Mouse (Mus musculus) natural killer cell, adult 2 months (primary cell): ENCODE results near the gene Ston2.

Experiments
- DNase-seq, 2 experiments: peaks; one replicate each; pipeline ENCODE4 v3.0.0; 2022; ENCODE audit warnings: low spot score in 2 of 2

The Ston2 gene

GRCm38 (mm10) chr12:91787959-91788437 lies at the start of gene Ston2:
TSS of gene Ston2 (minus strand) at chr12:91788387.
- no peak for DNase-seq

DNA sequence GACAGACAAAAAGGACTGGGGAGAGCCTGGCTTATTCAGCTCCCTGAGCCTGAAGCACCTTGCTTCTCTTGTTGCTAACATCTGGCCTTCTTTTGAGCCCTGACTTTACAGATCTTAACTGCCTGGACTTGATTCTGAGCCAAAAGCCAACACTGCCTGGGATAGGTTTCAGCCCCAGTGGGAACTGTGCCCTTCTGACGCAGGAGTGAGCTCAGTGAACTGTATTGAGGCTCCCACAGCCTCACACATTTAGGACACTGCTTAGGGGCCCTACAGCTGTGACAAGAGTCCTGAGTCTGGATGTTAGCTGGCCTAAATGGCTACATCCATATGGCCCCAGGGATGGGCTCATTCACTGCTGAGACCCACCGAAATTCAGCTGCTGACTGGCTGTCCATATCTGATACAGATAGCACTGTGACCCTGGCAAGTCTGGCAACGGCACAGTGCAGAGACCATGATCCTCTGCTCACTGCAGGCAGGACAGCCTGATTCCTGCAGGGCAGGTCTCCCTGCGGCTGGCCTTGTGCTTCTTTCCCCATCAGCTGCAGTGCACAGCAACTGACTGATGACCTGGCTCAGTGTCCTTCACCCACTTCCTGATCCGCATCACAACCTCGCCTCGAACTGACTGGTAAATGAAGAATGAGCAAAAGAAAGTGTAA lies 49.3 kb upstream of the Ston2 start:
- no peak for DNase-seq

DNA sequence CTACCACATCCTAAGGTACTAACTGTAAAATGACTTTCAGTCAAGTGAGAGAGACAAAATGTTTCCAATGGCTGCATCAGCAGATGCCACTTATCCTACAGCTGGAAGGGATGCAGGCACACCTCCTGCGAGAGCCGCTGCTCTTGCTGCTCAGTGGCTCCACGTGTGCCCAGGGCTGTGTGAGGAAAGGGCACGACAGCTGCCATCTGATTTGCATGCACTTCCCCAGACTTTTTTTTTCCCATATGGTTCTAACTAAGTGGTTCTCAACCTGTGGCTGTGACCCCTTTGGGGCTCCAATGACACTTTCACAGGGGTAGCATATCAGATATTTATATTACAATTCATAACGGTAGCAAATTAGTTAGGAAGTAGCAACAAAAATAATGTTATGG lies 45.7 kb upstream of the Ston2 start:
- no peak for DNase-seq

DNA sequence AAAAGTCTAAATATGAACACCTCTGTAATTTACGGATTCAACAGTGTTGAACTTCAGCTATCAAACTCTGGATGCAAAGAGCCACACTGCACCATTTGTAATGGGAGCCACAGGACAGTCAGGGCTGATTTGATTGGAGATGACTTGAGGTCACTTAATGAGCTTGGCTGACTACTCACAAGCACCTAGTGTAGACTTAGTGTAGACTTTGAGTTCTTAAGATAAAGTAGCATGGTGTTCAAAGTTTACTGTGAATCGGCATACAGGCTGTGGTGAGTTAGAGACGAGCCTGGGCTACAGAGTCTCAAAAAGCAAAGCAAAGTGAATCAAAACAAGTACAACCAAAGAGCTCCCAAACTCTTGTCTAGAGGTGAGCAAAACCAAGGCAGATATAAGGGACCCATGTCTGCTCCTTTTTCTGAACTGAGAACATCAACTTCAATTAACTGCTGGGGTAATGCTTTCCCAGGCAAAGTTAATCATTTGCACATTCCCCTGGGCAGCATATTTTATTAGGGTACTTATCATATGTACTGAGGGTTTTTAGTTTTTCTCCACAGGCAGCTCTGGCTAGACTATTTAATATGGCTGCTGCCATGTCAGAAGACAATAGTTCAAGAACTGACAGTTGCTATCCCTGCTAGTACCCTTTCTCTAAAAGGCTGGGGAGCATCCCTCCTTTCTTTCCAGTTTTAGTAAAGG lies 45.2 kb upstream of the Ston2 start:
- no peak for DNase-seq

GRCm38 (mm10) chr12:91831410-91831809 lies 43.2 kb upstream of the Ston2 start:
- no peak for DNase-seq

DNA sequence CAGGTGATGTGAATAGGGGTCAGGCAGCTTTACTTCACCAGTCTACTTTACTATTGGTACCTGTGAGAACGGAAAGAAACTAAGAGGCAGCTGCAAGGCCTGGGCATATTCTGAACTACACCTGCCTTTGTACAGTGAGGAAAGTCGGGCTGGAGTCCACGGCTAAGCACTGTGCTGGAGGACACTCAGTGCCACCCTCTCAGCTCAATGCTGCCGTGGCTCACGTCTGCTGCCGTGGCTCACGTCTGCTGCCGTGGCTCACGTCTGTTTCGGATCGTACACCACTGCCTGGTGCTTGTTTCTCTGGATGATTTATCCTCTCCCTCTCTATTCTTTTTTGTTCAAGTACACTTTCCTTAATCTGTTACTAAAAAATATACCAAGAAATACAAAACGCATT lies 32.3 kb upstream of the Ston2 start:
- no peak for DNase-seq

GRCm38 (mm10) chr12:91818726-91819125 lies 30.5 kb upstream of the Ston2 start:
- no peak for DNase-seq

GRCm38 (mm10) chr12:91815990-91816389 lies 27.8 kb upstream of the Ston2 start:
- DNase-seq: peak; percentile 43 to 53

- DNase-seq: no peak
These were observed 27.4 kb upstream of the Ston2 start for GRCm38 (mm10) chr12:91815552-91815951.

DNA sequence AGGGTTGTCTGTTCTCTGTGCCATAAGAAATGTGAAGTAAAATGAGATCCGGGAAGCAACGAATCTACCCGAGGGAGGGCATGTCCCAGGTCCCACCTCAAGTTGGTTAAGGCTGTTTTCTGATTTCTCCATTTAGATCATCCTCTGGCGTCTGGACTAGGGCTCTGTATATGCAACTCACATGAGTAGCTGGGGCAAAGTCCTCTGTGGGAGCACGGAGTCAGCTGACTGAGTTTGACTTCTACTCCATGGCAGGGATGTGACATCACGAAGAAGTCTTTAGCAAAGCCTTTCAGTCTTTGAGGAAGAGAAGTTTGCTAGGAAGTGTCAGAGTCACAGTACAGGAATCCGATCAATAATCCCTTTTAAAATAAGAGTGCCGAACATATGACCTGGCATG lies 20.7 kb upstream of the Ston2 start:
- no peak for DNase-seq

DNA sequence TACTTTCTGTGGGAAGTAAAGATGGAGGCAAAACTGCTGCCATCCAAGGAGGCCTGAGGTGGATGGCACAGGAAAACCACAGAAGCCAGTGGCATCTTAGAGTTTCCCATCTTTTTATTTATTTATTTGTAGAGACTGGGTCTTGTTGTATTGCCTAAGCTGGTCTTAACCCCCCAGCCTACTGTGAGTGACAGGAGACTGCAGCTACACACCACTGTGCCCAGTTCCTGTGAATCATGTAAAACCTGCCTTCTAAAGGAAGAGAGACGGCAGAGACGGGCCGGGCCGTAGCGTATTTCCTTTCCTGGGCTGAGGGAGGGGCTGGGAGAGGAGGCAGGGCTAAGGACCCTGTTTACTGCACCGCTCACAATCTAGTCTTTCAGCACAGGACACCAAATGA lies 19.6 kb upstream of the Ston2 start:
- DNase-seq: no peak

GRCm38 (mm10) chr12:91807095-91807494 lies 18.9 kb upstream of the Ston2 start:
- DNase-seq: no peak

DNA sequence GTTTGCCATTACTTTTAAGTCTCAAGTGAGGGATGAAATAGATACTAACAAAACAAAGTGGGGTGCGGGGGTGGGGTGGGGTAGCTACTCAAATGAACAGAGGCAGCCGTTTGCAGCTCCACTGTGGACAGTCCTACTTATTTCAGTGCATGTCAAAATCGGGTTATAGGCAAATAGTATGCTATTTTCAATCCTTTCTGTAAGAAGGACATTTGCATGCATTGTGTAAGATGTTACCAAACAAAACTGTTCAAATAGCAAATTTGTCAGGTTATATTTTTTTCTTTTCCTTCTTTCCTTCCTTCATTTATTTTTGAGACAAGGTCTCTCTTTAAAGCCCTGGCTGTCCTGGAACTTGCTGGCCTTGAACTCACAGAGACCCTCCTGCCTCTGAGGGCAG lies 16.1 kb upstream of the Ston2 start:
- no peak for DNase-seq

- no peak for DNase-seq
These were observed 15.2 kb upstream of the Ston2 start for GRCm38 (mm10) chr12:91803207-91803932.

- no peak for DNase-seq
These were observed 14.5 kb upstream of the Ston2 start for GRCm38 (mm10) chr12:91802586-91803206.

DNA sequence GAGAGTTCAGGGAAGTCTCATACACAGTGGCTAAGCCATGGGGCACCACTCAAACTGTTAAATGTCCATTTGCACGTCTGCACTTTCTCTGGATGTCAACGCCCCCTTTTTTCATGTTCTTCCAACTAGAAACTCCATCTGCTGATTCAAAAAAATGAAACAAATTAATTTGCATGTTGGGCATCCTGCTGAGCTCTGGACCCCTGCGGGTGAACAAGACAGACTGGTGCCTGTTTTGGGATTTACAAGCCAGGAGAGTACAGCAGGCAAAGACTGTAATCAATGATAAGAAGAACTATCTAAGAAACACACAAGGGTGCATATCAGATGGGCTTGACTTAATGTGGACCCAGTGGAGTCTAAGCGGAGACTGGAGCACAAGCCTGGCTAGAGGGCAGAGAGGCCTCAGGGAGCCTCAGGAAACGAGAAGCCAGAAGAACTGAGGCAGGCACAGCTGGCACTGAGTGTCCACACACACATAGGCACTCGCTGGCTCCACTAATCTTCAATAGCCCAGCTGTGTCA lies 12.7 kb upstream of the Ston2 start:
- DNase-seq: no peak

DNA sequence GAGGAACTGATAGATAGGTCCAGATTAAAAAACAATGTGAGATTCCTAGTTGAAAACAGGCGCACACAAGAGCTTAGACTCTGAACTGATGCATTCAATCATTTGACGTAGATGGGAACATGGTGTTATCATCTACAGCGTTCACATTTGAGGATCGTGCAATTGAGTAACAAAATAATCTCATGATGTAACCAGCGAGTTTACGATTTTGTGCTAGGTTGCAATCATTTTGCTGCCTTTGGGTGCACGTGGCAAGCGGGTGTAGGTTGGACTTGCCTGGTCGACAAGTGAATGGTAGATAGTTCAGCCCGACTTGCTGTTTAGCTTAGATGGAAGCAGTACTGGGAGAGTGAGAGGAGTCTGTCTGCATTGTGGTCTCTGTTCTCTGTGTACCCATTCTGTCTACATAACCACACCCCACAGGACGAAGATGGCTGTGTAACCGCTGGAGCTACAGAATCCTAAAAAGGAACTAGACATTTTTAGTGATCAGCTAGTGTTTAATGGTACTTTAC lies 11.7 kb upstream of the Ston2 start:
- DNase-seq: no peak

GRCm38 (mm10) chr12:91799379-91799773 lies 11.2 kb upstream of the Ston2 start:
- DNase-seq: no peak

DNA sequence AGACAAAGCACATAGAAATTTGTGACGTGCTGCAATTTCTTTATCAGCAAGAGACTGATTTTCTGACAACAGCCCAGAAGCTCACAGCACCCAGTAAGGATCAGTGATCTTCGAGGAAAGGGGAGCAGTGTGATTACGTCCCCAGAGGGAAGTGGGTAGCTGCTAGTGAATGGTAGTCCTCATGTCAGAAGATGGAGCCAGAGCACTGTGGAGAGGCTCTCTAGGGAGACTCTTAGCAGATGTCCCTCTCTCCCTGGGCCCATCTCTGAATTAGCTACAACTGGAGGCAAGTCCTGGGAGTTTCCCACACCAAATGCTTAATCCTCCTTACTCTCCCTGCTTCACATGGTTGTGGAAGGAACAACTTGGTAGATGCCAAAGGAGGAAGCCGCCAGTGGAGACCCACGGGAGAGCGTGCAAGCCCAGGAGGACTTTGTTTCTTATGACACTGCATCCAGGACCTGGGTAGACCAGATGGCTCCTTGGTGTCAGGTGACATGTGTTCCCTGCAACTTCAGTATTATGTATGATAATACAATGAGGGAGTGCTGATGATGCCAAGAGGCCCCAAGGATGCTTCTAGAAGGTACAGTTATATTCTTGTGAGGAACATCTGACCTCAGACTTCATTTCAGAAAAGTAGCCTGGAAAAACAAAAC lies 10.7 kb upstream of the Ston2 start:
- DNase-seq: no peak

DNA sequence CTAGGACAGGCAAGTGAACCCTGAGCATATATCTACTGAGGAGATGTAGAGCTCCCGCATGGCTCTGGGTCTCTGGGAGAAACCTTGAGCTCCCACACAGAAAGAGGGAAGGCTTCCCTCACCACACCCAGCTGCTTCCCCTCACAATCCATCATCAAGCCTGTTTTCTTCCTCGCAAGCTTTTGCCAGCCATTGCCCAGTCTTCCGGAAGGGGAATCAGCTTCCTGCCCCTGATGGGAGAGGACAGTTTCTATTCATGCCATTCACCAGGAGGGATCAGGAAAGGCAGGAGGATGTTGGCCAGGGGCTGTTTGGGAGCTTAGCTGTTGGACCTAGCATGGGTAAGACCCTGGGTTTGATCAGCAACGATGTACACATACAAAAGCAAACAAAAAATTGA lies 8.6 kb upstream of the Ston2 start:
- no peak for DNase-seq

DNA sequence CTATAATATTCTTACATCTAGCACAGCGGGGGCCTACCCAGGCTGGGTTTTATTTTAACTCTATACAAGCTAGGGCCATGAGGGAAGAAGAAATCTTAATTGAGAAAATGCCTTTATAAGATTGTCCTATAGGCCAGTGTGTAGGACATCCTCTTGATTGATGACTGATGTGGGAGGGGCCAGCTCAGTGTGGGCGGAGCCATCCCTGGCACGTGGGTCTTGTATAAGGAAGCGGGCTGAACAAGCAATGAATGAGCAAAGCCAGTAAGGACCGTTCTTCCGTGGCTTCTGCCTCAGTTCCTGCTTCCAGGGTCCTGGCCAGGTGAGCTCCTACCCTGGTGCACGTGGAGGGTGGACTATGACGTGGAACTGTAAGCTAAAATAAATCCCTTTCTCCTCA lies 5.1 kb upstream of the Ston2 start:
- no peak for DNase-seq
